Mouse (Mus musculus) CH12.LX (cell line): ENCODE measurements around the gene Phf12. TPM values are rescaled to one million over a fixed set of nuclear protein-coding genes. Genes with fewer than 3 reads are reported as not detected.

Experiments
- DNase-seq: peaks from one replicate; pipeline ENCODE4 v3.0.0-alpha.2; 2013; ENCODE audit errors: extremely low read depth
- H3K27ac ChIP-seq: 2 replicates; pipeline ENCODE4 v1.5.1; 2012; ENCODE audit warnings: low read depth, mild to moderate bottlenecking, control low read depth, moderate library complexity; ENCODE audit not compliant: insufficient read depth
- H3K27me3 ChIP-seq: replicated peaks from 2 replicates; pipeline ENCODE3; 2012; ENCODE audit warnings: inconsistent platforms
- H3K36me3 ChIP-seq, 2 experiments: replicated peaks in 1 of 2; 2 replicates each; pipeline versions ENCODE3 to v1.6.1; 2012; ENCODE audit warnings: inconsistent platforms in 1 of 2, low read length in 1 of 2, mild to moderate bottlenecking in 1 of 2, mixed read lengths in 1 of 2, moderate library complexity in 1 of 2; ENCODE audit not compliant: control insufficient read depth in 1 of 2, insufficient read depth in 1 of 2
- H3K4me1 ChIP-seq, 2 experiments: 2 replicates each; pipeline ENCODE4 v1.6.1; 2012; ENCODE audit warnings: inconsistent platforms in 1 of 2, moderate library complexity in 1 of 2; ENCODE audit not compliant: insufficient read depth in 2 of 2, control insufficient read depth in 1 of 2
- H3K4me2 ChIP-seq: 2 replicates; pipeline ENCODE4 v1.6.1; 2012; ENCODE audit warnings: low read depth, mild to moderate bottlenecking, control low read depth; ENCODE audit not compliant: poor library complexity, insufficient read depth, severe bottlenecking
- H3K4me3 ChIP-seq, 3 experiments: fragments of 150-350 bp in 1 of 3; sonication (generic) in 1 of 3; replicated peaks in 1 of 3; 2 replicates each; pipeline versions ENCODE3 to v1.5.1; 2011 to 2012; ENCODE audit warnings: low read depth in 2 of 3, low read length in 2 of 3, mild to moderate bottlenecking in 2 of 3, moderate library complexity in 2 of 3, control low read depth in 1 of 3, improper control_type of control experiment in 1 of 3, inconsistent platforms in 1 of 3, mixed read lengths in 1 of 3; ENCODE audit not compliant: poor library complexity in 1 of 3
- H3K79me2 ChIP-seq: replicated peaks from 2 replicates; pipeline ENCODE4 v1.6.1; 2012; ENCODE audit warnings: mild to moderate bottlenecking, moderate library complexity; ENCODE audit not compliant: control insufficient read depth, poor library complexity, insufficient read depth, severe bottlenecking; ENCODE audit errors: extremely low read depth
- H3K9ac ChIP-seq: 2 replicates; pipeline ENCODE4 v1.6.1; 2012; ENCODE audit warnings: low read depth, mild to moderate bottlenecking, control low read depth, moderate library complexity; ENCODE audit not compliant: insufficient read depth
- H3K9me3 ChIP-seq: replicated peaks from 2 replicates; pipeline ENCODE3; 2012; ENCODE audit warnings: low read length, inconsistent platforms, mixed read lengths
- BHLHE40 ChIP-seq: IDR thresholded peaks from 2 replicates; pipeline ENCODE4 v1.6.1; 2011; ENCODE audit warnings: mild to moderate bottlenecking, low read depth, low read length, improper control_type of control experiment
- CHD2 ChIP-seq: IDR thresholded peaks from 2 replicates; pipeline ENCODE4 v1.6.1; 2011; ENCODE audit warnings: low read length, improper control_type of control experiment
- CTCF ChIP-seq, 2 experiments: IDR thresholded peaks in 1 of 2; conservative IDR thresholded peaks in 1 of 2; 2 replicates each; pipeline ENCODE4 v1.5.1; 2011 to 2012; ENCODE audit warnings: low read depth in 2 of 2, low read length in 2 of 2, improper control_type of control experiment in 1 of 2, inconsistent platforms in 1 of 2, mild to moderate bottlenecking in 1 of 2, moderate library complexity in 1 of 2
- E2F4 ChIP-seq: IDR thresholded peaks from 2 replicates; pipeline ENCODE4 v1.6.1; 2011; ENCODE audit warnings: low read depth, low read length, improper control_type of control experiment; ENCODE audit not compliant: insufficient replicate concordance
- GABPA ChIP-seq: IDR thresholded peaks from 2 replicates; pipeline ENCODE4 v1.6.1; 2012; ENCODE audit warnings: low read depth, low read length, improper control_type of control experiment, inconsistent platforms; ENCODE audit not compliant: insufficient replicate concordance
- HCFC1 ChIP-seq: IDR thresholded peaks from 2 replicates; pipeline ENCODE4 v1.6.1; 2012; ENCODE audit warnings: low read depth, mild to moderate bottlenecking, inconsistent platforms, low read length, improper control_type of control experiment
- JUND ChIP-seq: conservative IDR thresholded peaks from 2 replicates; pipeline ENCODE4 v1.6.1; 2011; ENCODE audit warnings: low read depth, low read length, improper control_type of control experiment
- MAZ ChIP-seq: IDR thresholded peaks from 2 replicates; pipeline ENCODE4 v1.6.1; 2012; ENCODE audit warnings: low read depth, mild to moderate bottlenecking, inconsistent platforms, low read length, improper control_type of control experiment, moderate library complexity
- MEF2A ChIP-seq: IDR thresholded peaks from 2 replicates; pipeline ENCODE4 v1.6.1; 2014; ENCODE audit warnings: low read depth, mild to moderate bottlenecking, inconsistent platforms, low read length, improper control_type of control experiment, borderline replicate concordance
- MYC ChIP-seq: IDR thresholded peaks from 2 replicates; pipeline ENCODE4 v1.6.1; 2011; ENCODE audit warnings: low read depth, mild to moderate bottlenecking, improper control_type of control experiment, low read length
- NELFE ChIP-seq: IDR thresholded peaks from 2 replicates; pipeline ENCODE4 v1.6.1; 2011; ENCODE audit warnings: low read depth, low read length, improper control_type of control experiment
- PAX5 ChIP-seq: IDR thresholded peaks from 2 replicates; pipeline ENCODE4 v1.6.1; 2012; ENCODE audit warnings: low read length, inconsistent platforms, mixed read lengths
- RAD21 ChIP-seq: IDR thresholded peaks from 2 replicates; pipeline ENCODE4 v1.6.1; 2011; ENCODE audit warnings: low read depth, mild to moderate bottlenecking, low read length, improper control_type of control experiment, moderate library complexity
- RCOR1 ChIP-seq: conservative IDR thresholded peaks from 2 replicates; pipeline ENCODE4 v1.6.1; 2012; ENCODE audit warnings: low read depth, mild to moderate bottlenecking, inconsistent platforms, low read length, improper control_type of control experiment
- SMC3 ChIP-seq: IDR thresholded peaks from 2 replicates; pipeline ENCODE4 v1.6.1; 2011; ENCODE audit warnings: low read depth, low read length, improper control_type of control experiment
- TBP ChIP-seq: conservative IDR thresholded peaks from 2 replicates; pipeline ENCODE4 v1.6.1; 2011; ENCODE audit warnings: low read depth, low read length, improper control_type of control experiment
- TCF12 ChIP-seq: IDR thresholded peaks from 2 replicates; pipeline ENCODE4 v1.6.1; 2014; ENCODE audit warnings: low read depth, mild to moderate bottlenecking, inconsistent platforms, low read length, improper control_type of control experiment
- UBTF ChIP-seq: IDR thresholded peaks from 2 replicates; pipeline ENCODE4 v1.6.1; 2012; ENCODE audit warnings: low read depth, mild to moderate bottlenecking, inconsistent platforms, low read length, improper control_type of control experiment, moderate library complexity
- USF2 ChIP-seq: conservative IDR thresholded peaks from 2 replicates; pipeline ENCODE4 v1.6.1; 2011; ENCODE audit warnings: low read depth, low read length, improper control_type of control experiment
- ZKSCAN1 ChIP-seq: IDR thresholded peaks from 2 replicates; pipeline ENCODE4 v1.6.1; 2012; ENCODE audit warnings: low read depth, inconsistent platforms, low read length, improper control_type of control experiment, borderline replicate concordance
- dilution Hi-C: fragments of 300-500 bp; cut with MboI; formaldehyde crosslinking; loops from 2 replicates; pipeline ENCODE4 v1.14.3; 2020; ENCODE audit warnings: low sequenced_read_pairs; ENCODE audit not compliant: extremely low pct_unique_long_range_greater_than_20kb, extremely low pct_ligation_motif_present
- in situ Hi-C: fragments of 300-500 bp; cut with MboI; formaldehyde crosslinking; loops from 3 replicates; pipeline ENCODE4 v1.14.3; 2019; ENCODE audit warnings: low sequenced_read_pairs, low pct_ligation_motif_present, low pct_unique_long_range_greater_than_20kb, mixed read lengths
- polyA plus RNA-seq: library from polyadenylated mRNA; unstranded; fragments of >175 nt; gene quantifications from 2 replicates; pipeline ENCODE4 v1.2.1, GENCODE M21; 2012; ENCODE audit warnings: low read depth; ENCODE audit not compliant: insufficient read length
- total RNA-seq, 2 experiments: library from RNA; depleted of rRNA; stranded (reverse); fragments of 300-350 nt in 1 of 2; fragments of >200 nt in 1 of 2; gene quantifications; 2 replicates each; pipeline ENCODE4 v1.2.3; 2012 to 2014

Gene Phf12
- total and polyA plus RNA-seq, 3 experiments: 10.7 to 59.7 (median 30.5) TPM

DNA sequence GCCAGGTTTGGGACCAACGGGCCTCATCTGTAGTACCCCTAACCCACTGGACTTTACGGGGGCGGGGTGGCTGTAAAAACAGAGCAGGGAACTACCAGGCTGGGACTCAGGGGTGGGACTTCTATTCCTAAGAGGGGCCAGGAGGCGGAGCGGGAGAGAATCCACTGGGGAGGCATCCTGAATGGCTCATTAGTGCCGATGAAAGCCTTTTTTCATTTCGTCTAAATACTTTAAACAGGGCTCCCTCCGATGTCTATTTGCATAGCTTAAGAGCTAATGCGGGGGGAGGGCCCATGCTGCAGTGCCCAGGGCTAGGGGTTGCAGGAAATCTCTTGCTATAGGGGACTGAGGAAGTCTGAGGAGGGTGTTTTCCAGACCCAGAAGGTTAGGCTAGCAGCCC is 34.7 kb upstream of the Phf12 start:
- no peaks in the 10 kb centered on the region for H3K9me3 ChIP-seq
- no peak overlapping the region for H3K9ac ChIP-seq
- peaks cover 5 to 12% of the 10 kb centered on the region in 2 experiments for H3K4me1 ChIP-seq
- dilution Hi-C loops (no loop called here), in situ Hi-C loops (no loop called here)
- DNase-seq: no peak
- no peaks in the 10 kb centered on the region for H3K79me2 ChIP-seq
- TF ChIP-seq BHLHE40: no peak
- H3K4me2 ChIP-seq: no peak overlapping the region
- H3K27ac ChIP-seq: no peak overlapping the region
- peaks cover 17% of the 10 kb centered on the region for H3K27me3 ChIP-seq
- H3K36me3 ChIP-seq: no peaks in the 10 kb centered on the region
- H3K4me3 ChIP-seq: no peak overlapping the region

DNA sequence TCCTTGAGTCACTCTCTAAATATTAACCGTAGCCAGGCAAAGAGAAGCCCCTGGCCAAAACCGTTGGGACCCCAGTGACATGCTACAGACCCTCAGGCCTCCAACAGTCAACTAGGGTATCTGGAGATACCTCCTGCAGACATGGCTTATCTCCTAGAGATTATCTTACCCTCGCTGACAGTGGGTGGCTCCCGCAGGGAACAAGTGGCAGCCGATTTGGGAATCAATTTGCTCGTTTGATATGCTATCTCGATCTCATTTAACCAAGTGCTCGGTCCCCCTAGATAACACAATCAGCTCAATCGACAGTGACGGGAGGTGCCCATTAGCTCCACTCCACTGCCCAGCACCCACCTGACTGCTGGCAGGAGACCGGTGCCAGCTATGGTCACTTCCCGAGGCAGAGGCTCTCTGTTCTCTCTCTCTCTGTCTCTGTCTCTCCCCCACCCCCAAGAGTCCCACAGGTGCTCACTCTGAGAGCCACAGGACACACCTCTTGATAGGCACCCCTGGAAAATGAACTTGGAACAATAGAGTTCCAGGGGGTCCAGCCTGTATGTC is 32.3 kb upstream of the Phf12 start:
- Histone ChIP-seq H3K79me2 (no peaks in the 10 kb centered on the region), H3K27me3 (peaks cover 24% of the 10 kb centered on the region), H3K4me3 (no peak overlapping the region), H3K4me1 (peaks cover 0 to 10% of the 10 kb centered on the region in 2 experiments; a peak in 2 of 4 replicates), H3K27ac (no peak overlapping the region), H3K9me3 (peaks cover 7% of the 10 kb centered on the region), H3K4me2 (no peak overlapping the region), H3K9ac (no peak overlapping the region), H3K36me3 (no peaks in the 10 kb centered on the region)
- TF ChIP-seq BHLHE40 (no peak), E2F4 (no peak), GABPA (no peak), CTCF (conservative IDR thresholded peaks at IDR 0.05 in 1 of 2, IDR thresholded peaks at IDR 0.05 in 1 of 2; ENCODE audit: low read depth in 2 of 2, low read length in 2 of 2) (no peak), HCFC1 (no peak), CHD2 (no peak), UBTF (no peak), MYC (no peak), TCF12 (no peak), USF2 (no peak), ZKSCAN1 (no peak), SMC3 (no peak), NELFE (no peak), TBP (no peak), RCOR1 (no peak), PAX5 (no peak), JUND (no peak), RAD21 (no peak), MEF2A (no peak), MAZ (no peak)
- dilution Hi-C loops (no loop called here), in situ Hi-C loops (loop anchor here (5.0 kb wide), 1 partner anchor 123 kb away; no protein-coding TSS in a partner anchor)
- no peak for DNase-seq
